Mouse (Mus musculus) CH12.LX (cell line): ENCODE data around the gene Cep170b.

Source experiments
- CTCF ChIP-seq, 2 experiments: IDR thresholded peaks in 1 of 2; conservative IDR thresholded peaks in 1 of 2; 2 replicates each; pipeline ENCODE4 v1.5.1; 2011 to 2012; ENCODE audit warnings: low read depth in 2 of 2, low read length in 2 of 2, improper control_type of control experiment in 1 of 2, inconsistent platforms in 1 of 2, mild to moderate bottlenecking in 1 of 2, moderate library complexity in 1 of 2
- E2F4 ChIP-seq: IDR thresholded peaks from 2 replicates; pipeline ENCODE4 v1.6.1; 2011; ENCODE audit warnings: low read depth, low read length, improper control_type of control experiment; ENCODE audit not compliant: insufficient replicate concordance
- MAZ ChIP-seq: IDR thresholded peaks from 2 replicates; pipeline ENCODE4 v1.6.1; 2012; ENCODE audit warnings: low read depth, mild to moderate bottlenecking, inconsistent platforms, low read length, improper control_type of control experiment, moderate library complexity
- POLR2A ChIP-seq: IDR thresholded peaks from 2 replicates; pipeline ENCODE4 v1.6.1; 2011; ENCODE audit warnings: low read depth, mild to moderate bottlenecking, improper control_type of control experiment, low read length
- USF1 ChIP-seq: IDR thresholded peaks from 2 replicates; pipeline ENCODE4 v1.6.1; 2014; ENCODE audit warnings: low read depth, mild to moderate bottlenecking, inconsistent platforms, low read length, improper control_type of control experiment

- TF ChIP-seq USF1 (no peak), POLR2A (no peak), MAZ (no peak), E2F4 (no peak), CTCF (conservative IDR thresholded peaks at IDR 0.05 in 1 of 2, IDR thresholded peaks at IDR 0.05 in 1 of 2; ENCODE audit: low read depth in 2 of 2, low read length in 2 of 2) (no peak)
These were observed 74.1 kb downstream of the Cep170b start for GRCm38 (mm10) chr12:112794356-112794816.
